Mouse (Mus musculus) frontal cortex, postnatal 25 days (tissue): ENCODE data around the gene Celf2.
"Not testable (repeated sequence)": the region's sequence is repeated elsewhere in the genome, so short reads cannot be mapped to it uniquely, and the experiment has no call there.

Experiments used
- DNase-seq, 2 experiments: peaks; one replicate each; pipeline ENCODE4 v3.0.0; 2022; ENCODE audit warnings: low spot score in 2 of 2

Celf2 gene

GRCm38 (mm10) chr2:7509463-7509862 lies at the start of gene Celf2:
Celf2 (minus strand) TSS chr2:7509563.
- DNase-seq, result not testable (repeated sequence)

DNA sequence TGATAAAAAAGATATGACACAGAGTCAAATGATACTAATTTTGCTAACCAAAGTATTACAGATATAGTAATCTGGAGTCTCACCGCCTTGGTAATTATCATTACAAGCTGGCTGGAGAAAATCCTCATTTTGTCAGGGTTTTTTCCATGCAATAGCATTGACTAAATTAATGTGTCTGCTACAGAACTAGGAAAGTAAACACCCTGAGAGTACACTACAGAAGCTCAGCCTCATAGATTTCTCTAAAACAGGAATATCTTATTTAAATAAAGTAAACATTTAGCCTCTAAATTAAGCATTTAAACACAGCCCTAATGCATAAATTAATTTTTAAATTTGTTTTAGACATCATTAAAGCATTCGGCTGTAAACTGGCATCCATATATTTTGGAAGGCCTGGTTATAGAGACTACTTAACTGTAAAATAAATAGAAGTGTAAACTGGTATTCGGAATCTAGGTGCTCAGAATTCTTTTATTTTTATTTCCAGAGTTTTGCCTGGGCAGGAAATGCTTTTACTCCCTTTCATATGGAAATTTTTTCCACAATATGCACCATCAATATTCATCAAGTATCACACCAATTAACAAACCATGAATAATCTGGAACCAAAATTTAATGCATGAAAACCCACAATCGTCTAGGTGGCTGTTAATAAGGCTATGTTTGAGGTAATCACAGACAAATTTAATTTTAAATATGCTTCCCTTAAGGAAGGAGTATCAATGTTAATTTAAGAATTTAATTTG lies 46.0 kb upstream of the Celf2 start:
- DNase-seq, result no peak

GRCm38 (mm10) chr2:7554601-7555000 lies 45.2 kb upstream of the Celf2 start:
- no peak for DNase-seq

GRCm38 (mm10) chr2:7552887-7553286 lies 43.5 kb upstream of the Celf2 start:
- no peak for DNase-seq

GRCm38 (mm10) chr2:7548886-7549285 lies 39.5 kb upstream of the Celf2 start:
- no peak for DNase-seq

DNA sequence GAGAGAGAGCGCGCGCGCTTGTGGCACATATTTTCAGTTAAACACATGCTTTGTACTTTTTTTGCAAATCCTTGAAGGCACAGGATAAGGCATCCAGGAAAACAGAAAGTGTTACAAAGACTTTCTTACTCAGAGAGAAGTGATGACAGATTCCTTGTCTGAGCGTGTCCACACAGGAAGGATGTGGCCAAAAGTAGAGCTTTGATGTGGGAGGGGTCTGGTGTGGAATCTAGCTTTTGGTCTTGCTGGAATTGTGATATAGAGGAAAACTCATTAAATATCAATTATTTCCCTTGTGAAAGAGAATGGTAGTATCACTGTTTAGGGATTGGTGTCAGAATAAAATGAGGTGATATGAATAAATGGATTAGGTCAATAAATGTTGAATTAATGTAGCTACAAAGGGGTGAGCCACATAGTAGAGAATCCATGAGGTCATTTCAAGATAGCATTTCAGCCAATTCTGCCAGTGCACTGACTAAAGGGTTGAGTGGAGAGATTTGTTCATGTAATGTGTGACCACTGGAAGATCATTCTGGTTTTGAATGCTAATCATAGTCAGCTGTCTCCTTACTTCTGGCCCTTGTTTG lies 25.3 kb upstream of the Celf2 start:
- DNase-seq, result no peak

DNA sequence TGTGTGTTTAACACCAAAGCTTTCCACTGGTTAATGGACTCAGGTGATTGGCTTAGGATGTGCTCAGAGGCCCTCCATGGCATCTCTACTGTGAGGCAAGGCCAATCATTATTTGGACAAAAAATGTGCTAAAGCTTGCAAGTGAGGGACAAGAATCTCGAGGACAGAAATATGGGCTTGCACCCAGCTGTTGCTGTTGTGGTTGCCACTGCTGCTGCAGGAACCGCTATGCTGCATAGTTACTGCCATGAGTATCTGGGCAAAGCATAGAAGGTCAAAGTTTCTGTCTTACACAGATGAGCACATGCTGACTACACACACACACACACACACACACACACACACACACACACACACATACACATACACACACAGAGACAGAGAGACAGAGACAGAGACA lies 24.8 kb upstream of the Celf2 start:
- no peak for DNase-seq

GRCm38 (mm10) chr2:7531185-7531960 lies 22.0 kb upstream of the Celf2 start:
- no peak for DNase-seq

GRCm38 (mm10) chr2:7530461-7531184 lies 21.3 kb upstream of the Celf2 start:
- DNase-seq, result no peak

DNA sequence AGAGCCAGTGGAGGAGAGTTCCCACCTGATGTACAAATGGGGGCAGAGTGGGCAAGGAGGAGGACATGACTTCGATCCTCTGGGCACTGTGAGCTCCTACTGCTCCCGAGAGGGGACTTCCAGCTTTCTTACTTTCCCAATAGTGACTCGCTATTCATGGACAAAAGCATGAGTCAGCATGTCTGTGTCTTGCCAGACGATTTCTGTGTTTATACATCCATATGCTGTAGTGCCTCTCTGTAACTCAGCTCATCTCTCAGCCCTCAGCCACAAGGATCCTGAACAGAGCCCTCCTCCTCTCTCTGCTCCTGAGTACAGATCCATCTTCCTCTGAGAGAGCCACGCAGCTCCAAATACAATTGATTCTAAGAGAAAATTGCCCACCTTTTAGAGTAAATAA lies 20.3 kb upstream of the Celf2 start:
- no peak for DNase-seq

GRCm38 (mm10) chr2:7526696-7527095 lies 17.3 kb upstream of the Celf2 start:
- no peak for DNase-seq

DNA sequence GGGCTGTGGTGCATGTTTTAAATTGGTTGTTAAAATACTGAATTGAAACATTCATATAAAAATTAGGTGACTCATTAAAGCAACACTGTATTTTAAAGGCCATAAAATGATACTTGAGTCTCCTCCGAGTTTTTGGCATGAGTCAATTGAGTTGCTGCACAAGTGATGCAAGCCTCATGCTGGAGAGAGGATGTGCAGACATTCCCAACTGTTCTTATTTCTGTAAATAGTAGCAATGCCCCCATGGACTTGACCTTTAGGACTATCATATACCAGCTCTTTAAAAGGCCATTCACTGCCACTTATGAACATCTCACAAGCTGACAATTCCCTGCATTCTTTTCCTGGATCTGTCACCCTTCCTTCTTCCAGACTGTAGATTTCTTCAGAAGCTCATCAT lies 10.1 kb upstream of the Celf2 start:
- no peak for DNase-seq

- DNase-seq, result no peak
Measured at GRCm38 (mm10) chr2:7493420-7493819, 15.9 kb downstream of the Celf2 start.

DNA sequence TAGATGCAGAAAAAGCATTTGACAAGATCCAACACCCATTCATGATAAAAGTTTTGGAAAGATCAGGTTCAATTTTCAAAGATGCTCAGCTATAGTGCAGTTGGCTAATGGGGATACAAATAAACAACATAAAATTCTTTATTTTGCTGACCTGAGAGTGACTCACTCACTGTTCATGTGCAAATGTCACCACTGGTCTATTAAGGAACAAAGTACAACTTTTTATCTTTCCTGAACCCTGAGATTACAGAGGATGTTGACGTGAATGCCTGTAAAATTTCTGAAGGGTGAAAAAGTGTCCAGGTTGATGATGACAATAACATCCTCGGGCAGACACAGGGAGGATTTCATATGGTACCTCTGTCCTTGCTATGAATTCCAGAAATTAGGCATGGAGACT lies 24.4 kb downstream of the Celf2 start:
- DNase-seq, result no peak

DNA sequence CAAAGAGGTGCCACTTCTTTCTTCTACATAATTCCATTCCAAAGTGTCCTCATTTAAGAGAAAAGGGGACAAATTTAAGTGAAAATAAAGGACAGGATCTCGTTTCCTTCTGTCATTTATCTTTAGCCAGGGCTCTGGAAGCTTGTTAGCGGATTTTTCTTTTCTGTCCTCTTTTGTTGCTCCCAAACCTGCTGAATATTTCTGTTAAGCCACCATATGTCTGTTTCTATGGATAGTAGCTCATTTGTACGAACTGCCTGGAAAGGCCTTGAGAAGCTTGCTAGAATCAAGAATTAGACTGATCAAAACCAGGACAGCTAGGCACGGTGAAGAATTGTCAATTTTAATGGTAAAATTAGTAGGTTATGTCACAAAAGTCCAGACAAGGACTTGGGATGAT lies 27.3 kb downstream of the Celf2 start:
- no peak for DNase-seq

DNA sequence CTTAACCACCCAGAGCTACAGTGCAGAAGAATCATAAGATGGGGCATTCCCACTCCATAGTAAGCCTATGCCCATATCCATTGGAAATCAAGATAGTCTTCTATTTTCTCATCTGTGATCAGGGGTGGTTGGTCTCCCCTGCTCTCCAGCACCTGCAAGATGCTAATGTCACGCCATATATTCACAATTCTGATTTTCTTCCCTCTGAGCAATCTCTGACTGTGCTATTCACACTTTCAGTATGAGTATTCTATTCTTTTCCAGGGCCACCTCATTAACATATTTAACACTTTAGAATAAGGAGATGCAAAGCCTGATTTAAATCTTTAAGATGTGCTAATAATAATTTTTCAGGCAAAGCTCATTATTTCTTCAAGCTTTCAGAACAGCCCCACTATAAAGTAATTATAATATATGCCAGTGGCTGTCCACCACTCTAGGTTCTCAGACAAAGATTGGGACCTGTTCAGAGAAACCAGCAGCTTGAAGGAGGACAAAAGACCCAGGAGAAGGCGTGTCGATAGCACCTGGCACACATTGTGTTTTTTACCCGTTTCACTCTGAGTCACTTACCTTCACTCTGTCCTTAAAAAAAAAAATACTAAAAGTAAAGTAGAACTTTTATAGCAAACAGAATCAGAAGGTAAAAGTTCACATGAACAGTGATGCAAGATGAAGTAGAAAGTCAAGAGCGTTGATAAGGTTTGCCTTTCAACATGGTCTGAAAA lies 48.9 kb downstream of the Celf2 start:
- DNase-seq, result no peak

GRCm38 (mm10) chr2:7438721-7439282 lies 70.6 kb downstream of the Celf2 start:
- peak in 1 of 2 experiments; percentile 31 for DNase-seq

- no peak for DNase-seq
Measured at GRCm38 (mm10) chr2:7426481-7426880, 82.9 kb downstream of the Celf2 start.

DNA sequence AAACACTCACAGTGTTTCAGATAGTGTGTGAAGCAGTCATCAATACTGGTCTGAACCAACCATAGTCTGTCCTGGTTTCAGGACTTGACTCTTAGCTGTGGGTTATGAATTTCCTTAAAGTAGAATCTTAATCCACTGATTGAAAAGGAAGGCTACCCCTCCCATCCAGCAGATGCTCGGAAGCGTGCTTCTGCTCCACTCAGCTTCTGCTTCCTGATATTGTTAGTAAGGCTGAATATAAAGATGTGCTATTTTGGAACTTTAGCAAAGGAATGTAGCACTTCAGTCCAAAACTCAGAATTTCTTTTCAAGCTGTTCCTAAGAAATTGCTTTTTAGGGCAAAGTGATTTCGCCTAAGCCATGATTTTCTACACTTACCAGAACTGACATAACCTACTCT lies 108.8 kb downstream of the Celf2 start:
- no peak for DNase-seq

- DNase-seq, result peak in 1 of 2 experiments; percentile 25
Measured at GRCm38 (mm10) chr2:7395935-7396334, 113.4 kb downstream of the Celf2 start.

DNA sequence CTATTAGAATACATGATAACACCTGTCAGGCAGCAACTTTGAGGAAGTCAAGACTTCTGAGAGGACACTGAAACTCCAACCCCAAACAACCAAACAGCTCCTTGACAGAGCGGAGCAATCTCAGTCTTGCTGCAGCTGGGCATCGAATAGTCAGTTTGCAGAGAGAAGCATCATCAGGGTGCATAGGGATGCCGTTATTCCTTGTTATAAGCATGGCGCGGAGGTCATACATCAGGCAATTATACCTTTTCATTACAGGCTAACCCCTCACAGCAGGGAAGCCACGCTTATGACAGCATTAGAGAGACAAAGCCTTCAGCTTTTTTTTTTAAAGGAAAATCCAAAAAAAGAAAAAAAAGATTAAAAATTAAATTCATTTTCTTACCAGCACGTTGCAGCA lies 113.9 kb downstream of the Celf2 start:
- DNase-seq, result no peak
